8 mouse cellular contexts compared by ENCODE assay signal in genomic region chr4:155735788-155736187, GRCm38 (mm10). TPM values are rescaled to one million over a fixed set of nuclear protein-coding genes. Genes with fewer than 3 reads are reported as not detected.
A peak's percentile ranks its signal among the peaks of the same experiment; 100 is the strongest.
DNase-seq lines count a peak whose midpoint lies in the region; ATAC-seq and TF ChIP-seq lines count a peak whose summit lies in the region.

No protein-coding gene starts in this region.

- peak; percentile 72 for DNase-seq in heart, embryonic 10.5 days (ENCODE audit: low spot score)
- DNase-seq in heart, postnatal 25 days (ENCODE audit: low spot score), result no peak
- no peak for DNase-seq in CH12.LX (ENCODE audit: extremely low read depth)
- DNase-seq in liver, postnatal 0 days, result no peak
- DNase-seq in frontal cortex, postnatal 36 days (ENCODE audit: low spot score in 2 of 2), result no peak
- DNase-seq in retina, postnatal 1 day, result no peak
- DNase-seq in urinary bladder, postnatal 14 days (ENCODE audit: low spot score), result no peak

- TF ChIP-seq CTCF in CH12.LX (conservative IDR thresholded peaks at IDR 0.05 in 1 of 2, IDR thresholded peaks at IDR 0.05 in 1 of 2; ENCODE audit: low read depth in 2 of 2, low read length in 2 of 2), result no peak
- no peak for TF ChIP-seq CTCF in liver, postnatal 0 days (IDR thresholded peaks at IDR 0.05; ENCODE audit: low read depth)

- peaks cover 29% of the 10 kb centered on the region for H3K4me1 ChIP-seq in heart, embryonic 10.5 days
- H3K4me1 ChIP-seq in CH12.LX (ENCODE audit: control insufficient read depth in 1 of 2, insufficient read depth in 2 of 2), result peaks cover 8 to 31% of the 10 kb centered on the region in 2 experiments
- H3K4me1 ChIP-seq in forebrain, embryonic 15.5 days, result peaks cover 32% of the 10 kb centered on the region
- H3K4me1 ChIP-seq in liver, postnatal 0 days (ENCODE audit: insufficient read depth), result peaks cover 11% of the 10 kb centered on the region

- TF ChIP-seq EP300 in CH12.LX (IDR thresholded peaks at IDR 0.05; ENCODE audit: low read length), result no peak
- TF ChIP-seq EP300 in liver, postnatal 0 days (IDR thresholded peaks at IDR 0.05; ENCODE audit: low read depth), result no peak

- 0 out of 2 replicates have a peak, but pooled peaks have one; percentile 2 for ATAC-seq in forebrain, embryonic 15.5 days (replicated peaks)
- no peak for ATAC-seq in liver, postnatal 0 days

- dilution Hi-C loops in CH12.LX (cut with MboI; ENCODE audit: extremely low pct_ligation_motif_present, extremely low pct_unique_long_range_greater_than_20kb, low sequenced_read_pairs), result no loop called here

- peak overlapping the region; percentile 93 for H3K27ac ChIP-seq in heart, embryonic 10.5 days
- H3K27ac ChIP-seq in CH12.LX (ENCODE audit: insufficient read depth, low read depth), result no peak overlapping the region
- peak overlapping the region; percentile 94 for H3K27ac ChIP-seq in forebrain, embryonic 15.5 days (replicated peaks)
- no peak overlapping the region for H3K27ac ChIP-seq in liver, postnatal 0 days (ENCODE audit: low read depth)

- TF ChIP-seq RAD21 in CH12.LX (IDR thresholded peaks at IDR 0.05; ENCODE audit: low read depth, low read length), result no peak

- H3K9ac ChIP-seq in CH12.LX (ENCODE audit: insufficient read depth, low read depth), result peak overlapping the region; percentile 85; the same call in 1 of the 2 replicates
- peak overlapping the region; percentile 96 for H3K9ac ChIP-seq in forebrain, embryonic 15.5 days (replicated peaks)
- H3K9ac ChIP-seq in liver, postnatal 0 days (replicated peaks), result peak overlapping the region; percentile 74

- peaks cover 53% of the 10 kb centered on the region for H3K36me3 ChIP-seq in heart, embryonic 10.5 days
- peaks cover 46 to 66% of the 10 kb centered on the region in 2 experiments for H3K36me3 ChIP-seq in CH12.LX (replicated peaks in 1 of 2; ENCODE audit: control insufficient read depth in 1 of 2, insufficient read depth in 1 of 2, low read length in 1 of 2)
- peaks cover 20% of the 10 kb centered on the region for H3K36me3 ChIP-seq in forebrain, embryonic 15.5 days
- peaks cover 7% of the 10 kb centered on the region for H3K36me3 ChIP-seq in liver, postnatal 0 days (replicated peaks; ENCODE audit: insufficient read depth, low read length)

- no peaks in the 10 kb centered on the region for H3K27me3 ChIP-seq in heart, embryonic 10.5 days (ENCODE audit: insufficient read depth, poor library complexity, severe bottlenecking)
- no peaks in the 10 kb centered on the region for H3K27me3 ChIP-seq in CH12.LX (replicated peaks)
- no peaks in the 10 kb centered on the region for H3K27me3 ChIP-seq in forebrain, embryonic 15.5 days
- no peaks in the 10 kb centered on the region for H3K27me3 ChIP-seq in liver, postnatal 0 days (ENCODE audit: insufficient read depth, low read length)

- peak overlapping the region; percentile 76 for H3K4me2 ChIP-seq in CH12.LX (ENCODE audit: insufficient read depth, low read depth, poor library complexity, severe bottlenecking)
- peak overlapping the region; percentile 93 for H3K4me2 ChIP-seq in forebrain, embryonic 15.5 days (replicated peaks)
- H3K4me2 ChIP-seq in liver, postnatal 0 days (ENCODE audit: low read depth, low read length), result peak overlapping the region; percentile 94

- in situ Hi-C loops in CH12.LX (cut with MboI; ENCODE audit: low pct_ligation_motif_present, low pct_unique_long_range_greater_than_20kb, low sequenced_read_pairs), result no loop called here

- TF ChIP-seq POLR2A in CH12.LX (IDR thresholded peaks at IDR 0.05; ENCODE audit: low read depth, low read length), result no peak

- H3K79me2 ChIP-seq in CH12.LX (replicated peaks; ENCODE audit: control insufficient read depth, extremely low read depth, insufficient read depth, poor library complexity, severe bottlenecking), result no peaks in the 10 kb centered on the region

- intact Hi-C loops in heart, postnatal 25 days (cut with DNase I), result no loop called here

- WGBS in heart, embryonic 10.5 days, result 71% methylated on average over 5 of the region's 5 CpGs
- WGBS in forebrain, embryonic 15.5 days, result 62% methylated on average over 5 of the region's 5 CpGs
- WGBS in liver, postnatal 0 days (ENCODE audit: insufficient replicate concordance), result 76% methylated on average over 5 of the region's 5 CpGs

- peak overlapping the region; percentile 85 for H3K4me3 ChIP-seq in heart, embryonic 10.5 days
- H3K4me3 ChIP-seq in CH12.LX (replicated peaks in 1 of 3; ENCODE audit: low read depth in 2 of 3, low read length in 2 of 3, poor library complexity in 1 of 3), result peak overlapping the region; percentile 64 to 93 (median 68)
- peak overlapping the region; percentile 87 for H3K4me3 ChIP-seq in forebrain, embryonic 15.5 days
- peak overlapping the region; percentile 77 for H3K4me3 ChIP-seq in liver, postnatal 0 days (ENCODE audit: low read depth, low read length)

- no peaks in the 10 kb centered on the region for H3K9me3 ChIP-seq in heart, embryonic 10.5 days
- H3K9me3 ChIP-seq in CH12.LX (replicated peaks; ENCODE audit: low read length), result no peaks in the 10 kb centered on the region
- H3K9me3 ChIP-seq in forebrain, embryonic 15.5 days, result no peaks in the 10 kb centered on the region
- no peaks in the 10 kb centered on the region for H3K9me3 ChIP-seq in liver, postnatal 0 days (ENCODE audit: low read length)

TF ChIP-seq in CH12.LX, 34 proteins besides CTCF, POLR2A, EP300 and RAD21:
- no peak for TF ChIP-seq ZKSCAN1 (IDR thresholded peaks at IDR 0.05; ENCODE audit: borderline replicate concordance, low read depth, low read length)
- TF ChIP-seq POLR2AphosphoS2 (IDR thresholded peaks at IDR 0.05; ENCODE audit: low read depth, low read length), result no peak
- no peak for TF ChIP-seq HCFC1 (IDR thresholded peaks at IDR 0.05; ENCODE audit: low read depth, low read length)
- TF ChIP-seq TBP (conservative IDR thresholded peaks at IDR 0.05; ENCODE audit: low read depth, low read length), result no peak
- no peak for TF ChIP-seq ETS1 (conservative IDR thresholded peaks at IDR 0.05; ENCODE audit: low read depth, low read length)
- no peak for TF ChIP-seq MEF2A (IDR thresholded peaks at IDR 0.05; ENCODE audit: borderline replicate concordance, low read depth, low read length)
- TF ChIP-seq BHLHE40 (IDR thresholded peaks at IDR 0.05; ENCODE audit: low read depth, low read length), result no peak

RNA-seq across cellular contexts. Expression of gene Tmem240, which starts 1.2 kb away (rescaled TPM):
- 0.38 and 0.54 TPM in 2 replicates for polyA plus RNA-seq in heart, embryonic 10.5 days (2016; fragmentation: Nextera tagmentation; extraction: Ambion mirVana)
- total RNA-seq in heart, postnatal 25 days (2021), result under 1 TPM; 0.60 to 0.87 TPM
- total RNA-seq in CH12.LX (2012; rRNA removed), result 0.34 and 0.38 TPM in 2 replicates
- not detected in 2 replicates for total RNA-seq in CH12.LX (2014; rRNA removed)
- 0.11 and 0.14 TPM in 2 replicates for polyA plus RNA-seq in CH12.LX (2012; ENCODE audit: insufficient read length, low read depth)
- 10.4 TPM in 2 replicates for polyA plus RNA-seq in forebrain, embryonic 15.5 days (2015; fragmentation: Nextera tagmentation; extraction: Ambion mirVana)
- 0.02 and 0.06 TPM in 2 replicates for polyA plus RNA-seq in liver, postnatal 0 days (2015; fragmentation: Nextera tagmentation; extraction: Ambion mirVana)

RNA-seq across cellular contexts. Expression of gene Atad3a, which starts 25.1 kb away (rescaled TPM):
- polyA plus RNA-seq in heart, embryonic 10.5 days (2016; fragmentation: Nextera tagmentation; extraction: Ambion mirVana), result 133 and 147 TPM in 2 replicates
- total RNA-seq in heart, postnatal 25 days (2021), result 10 to 100 TPM; 49.6 to 50.3 TPM
- 154 and 175 TPM in 2 replicates for total RNA-seq in CH12.LX (2012; rRNA removed)
- total RNA-seq in CH12.LX (2014; rRNA removed), result 133 and 135 TPM in 2 replicates
- polyA plus RNA-seq in CH12.LX (2012; ENCODE audit: insufficient read length, low read depth), result 182 and 216 TPM in 2 replicates
- polyA plus RNA-seq in forebrain, embryonic 15.5 days (2015; fragmentation: Nextera tagmentation; extraction: Ambion mirVana), result 91.0 TPM in 2 replicates
- polyA plus RNA-seq in liver, postnatal 0 days (2015; fragmentation: Nextera tagmentation; extraction: Ambion mirVana), result 44.7 and 45.0 TPM in 2 replicates

RNA-seq across cellular contexts. Expression of gene Ssu72, which starts 31.2 kb away (rescaled TPM):
- polyA plus RNA-seq in heart, embryonic 10.5 days (2016; fragmentation: Nextera tagmentation; extraction: Ambion mirVana), result 146 and 152 TPM in 2 replicates
- 10 to 100 TPM; 41.8 to 44.6 TPM for total RNA-seq in heart, postnatal 25 days (2021)
- total RNA-seq in CH12.LX (2012; rRNA removed), result 169 and 172 TPM in 2 replicates
- total RNA-seq in CH12.LX (2014; rRNA removed), result 245 TPM in 2 replicates
- 140 and 160 TPM in 2 replicates for polyA plus RNA-seq in CH12.LX (2012; ENCODE audit: insufficient read length, low read depth)
- 144 and 146 TPM in 2 replicates for polyA plus RNA-seq in forebrain, embryonic 15.5 days (2015; fragmentation: Nextera tagmentation; extraction: Ambion mirVana)
- 66.6 and 66.9 TPM in 2 replicates for polyA plus RNA-seq in liver, postnatal 0 days (2015; fragmentation: Nextera tagmentation; extraction: Ambion mirVana)

RNA-seq across cellular contexts. Expression of gene Vwa1, which starts 38.7 kb away (rescaled TPM):
- 2.1 and 3.1 TPM in 2 replicates for polyA plus RNA-seq in heart, embryonic 10.5 days (2016; fragmentation: Nextera tagmentation; extraction: Ambion mirVana)
- 1 to 10 TPM; 7.9 to 9.4 TPM for total RNA-seq in heart, postnatal 25 days (2021)
- total RNA-seq in CH12.LX (2012; rRNA removed) (1.2 and 1.8 TPM in 2 replicates), CH12.LX (2014; rRNA removed) (0.12 and 0.15 TPM in 2 replicates)
- 0.12 and 0.13 TPM in 2 replicates for polyA plus RNA-seq in CH12.LX (2012; ENCODE audit: insufficient read length, low read depth)
- 21.8 and 22.6 TPM in 2 replicates for polyA plus RNA-seq in forebrain, embryonic 15.5 days (2015; fragmentation: Nextera tagmentation; extraction: Ambion mirVana)
- 0.25 and 0.28 TPM in 2 replicates for polyA plus RNA-seq in liver, postnatal 0 days (2015; fragmentation: Nextera tagmentation; extraction: Ambion mirVana)

RNA-seq across cellular contexts. Expression of gene Fndc10, which starts 41.6 kb away (rescaled TPM):
- polyA plus RNA-seq in heart, embryonic 10.5 days (2016; fragmentation: Nextera tagmentation; extraction: Ambion mirVana), result 0.78 and 1.7 TPM in 2 replicates
- 1 to 10 TPM; 1.2 TPM for total RNA-seq in heart, postnatal 25 days (2021)
- total RNA-seq in CH12.LX (2012; rRNA removed) (2.4 and 3.2 TPM in 2 replicates), CH12.LX (2014; rRNA removed) (0.96 and 1.7 TPM in 2 replicates)
- 1.3 and 1.4 TPM in 2 replicates for polyA plus RNA-seq in CH12.LX (2012; ENCODE audit: insufficient read length, low read depth)
- polyA plus RNA-seq in forebrain, embryonic 15.5 days (2015; fragmentation: Nextera tagmentation; extraction: Ambion mirVana), result 8.2 and 10.9 TPM in 2 replicates
- polyA plus RNA-seq in liver, postnatal 0 days (2015; fragmentation: Nextera tagmentation; extraction: Ambion mirVana), result 0.27 and 0.41 TPM in 2 replicates

Comparison
In these comparisons a context has a peak if more than half of its experiments do, and no peak if none do; other contexts are left out.
1. H3K27ac ChIP-seq: peak in heart, embryonic 10.5 days (single experiment) and forebrain, embryonic 15.5 days (single experiment); none in CH12.LX (single experiment) and liver, postnatal 0 days (single experiment).
2. Peak in every context shown above with its lines, with median percentiles within 50 percentile points of each other: H3K4me3 ChIP-seq, H3K4me2 ChIP-seq and H3K9ac ChIP-seq.